Mouse (Mus musculus): ENCODE measurements around the gene Igf1r.

DNA sequence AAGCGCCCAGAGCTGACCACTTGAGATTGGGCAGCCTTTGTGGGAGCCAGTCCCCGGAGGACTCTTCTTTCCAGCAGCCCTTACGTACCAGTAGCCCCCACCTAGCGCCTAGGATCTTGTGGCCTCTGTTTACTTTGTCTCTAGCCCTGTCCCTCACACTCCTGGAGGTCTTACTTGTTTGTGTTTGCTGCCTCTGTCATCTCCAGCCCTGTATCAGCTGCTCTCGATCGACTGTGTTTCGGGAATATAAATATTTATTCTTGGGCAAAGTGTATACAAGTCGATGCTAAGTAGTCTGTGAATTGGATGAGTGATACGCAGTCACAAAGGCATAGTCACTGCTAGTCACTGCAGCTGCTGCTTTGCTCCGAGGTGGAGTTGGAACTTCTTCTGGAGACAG is 147.8 kb downstream of the Igf1r start:
- no peak for TF ChIP-seq CTCF (IDR thresholded peaks at IDR 0.05; ENCODE audit: insufficient read depth, low read length)
- no peak for TF ChIP-seq POLR2A (IDR thresholded peaks at IDR 0.05; ENCODE audit: borderline replicate concordance, extremely low read depth, low read depth, low read length)

Measured in lung, adult 2 months (tissue).